ENCODE assay signal across 10 mouse cellular contexts in genomic region chr6:89585696-89586095, GRCm38 (mm10). TPM values are rescaled to one million over a fixed set of nuclear protein-coding genes. Genes with fewer than 3 reads are reported as not detected.
A peak's percentile ranks its signal among the peaks of the same experiment; 100 is the strongest.
DNase-seq lines count a peak whose midpoint lies in the region; ATAC-seq and TF ChIP-seq lines count a peak whose summit lies in the region.
"Had no signal": no experiment of that assay in that cellular context is flagged by ENCODE, and none has a peak within 500 bp of the region (broad histone marks: within the 10 kb centered on the region; RNA-seq: fewer than 3 reads in every experiment).

No protein-coding gene starts in this region.

- DNase-seq in gastrocnemius, adult 2 months, result peak; percentile 28
- no peak for DNase-seq in gastrocnemius, postnatal 4 days (ENCODE audit: low spot score in 2 of 2)
- DNase-seq in Muller cell, postnatal 12 days (ENCODE audit: inconsistent ontology term), result peak; percentile 0
- DNase-seq in brain, embryonic 14.5 days (ENCODE audit: low read depth), result peak; percentile 13
- DNase-seq in hindbrain, postnatal 0 days (ENCODE audit: low spot score), result peak; percentile 24
- no peak for DNase-seq in lung, postnatal 36 days
- DNase-seq in urinary bladder, postnatal 4 days (ENCODE audit: low spot score in 2 of 2), result no peak
- DNase-seq: lung, adult 2 months had no signal

- TF ChIP-seq CTCF in gastrocnemius, adult 2 months (IDR thresholded peaks at IDR 0.05), result no peak
- TF ChIP-seq CTCF in brain, embryonic 14.5 days (IDR thresholded peaks at IDR 0.05; ENCODE audit: borderline replicate concordance, extremely low read depth, insufficient read depth, insufficient read length), result no peak
- TF ChIP-seq CTCF in hindbrain, postnatal 0 days (IDR thresholded peaks at IDR 0.05; ENCODE audit: low read depth), result no peak

- peaks cover 4% of the 10 kb centered on the region; the same call in 1 of the 2 replicates for H3K4me1 ChIP-seq in hindbrain, postnatal 0 days (ENCODE audit: insufficient read depth, low read length)

- peak overlapping the region; percentile 56; the same call in 1 of the 2 replicates for H3K27ac ChIP-seq in gastrocnemius, adult 2 months
- no peak overlapping the region for H3K27ac ChIP-seq in hindbrain, postnatal 0 days
- H3K27ac ChIP-seq: kidney, postnatal 0 days had no signal

- no peaks in the 10 kb centered on the region for H3K36me3 ChIP-seq in hindbrain, postnatal 0 days (ENCODE audit: insufficient read depth, low read length)

- ATAC-seq in hindbrain, postnatal 0 days, result peak; percentile 32; the same call in 1 of the 2 replicates
- ATAC-seq in inflammation-experienced regulatory T-cells, adult 6 months, result no peak

- H3K27me3 ChIP-seq in hindbrain, postnatal 0 days (ENCODE audit: insufficient read depth, low read length), result no peaks in the 10 kb centered on the region

- no peak for TF ChIP-seq POLR2A in brain, embryonic 14.5 days (IDR thresholded peaks at IDR 0.05; ENCODE audit: borderline replicate concordance, extremely low read depth, insufficient read depth, insufficient read length, poor library complexity, severe bottlenecking)

- H3K4me2 ChIP-seq in hindbrain, postnatal 0 days (ENCODE audit: low read depth, low read length), result no peak overlapping the region

- H3K9ac ChIP-seq in hindbrain, postnatal 0 days (replicated peaks; ENCODE audit: low read length), result no peak overlapping the region

- no peaks in the 10 kb centered on the region for H3K9me3 ChIP-seq in hindbrain, postnatal 0 days (ENCODE audit: low read length)

- intact Hi-C loops in gastrocnemius, adult 2 months (cut with DNase I), result no loop called here

- H3K4me3 ChIP-seq in gastrocnemius, adult 2 months, result no peak overlapping the region
- H3K4me3 ChIP-seq in hindbrain, postnatal 0 days (ENCODE audit: low read length), result no peak overlapping the region

RNA-seq across cellular contexts. Expression of gene Chchd6, which starts 9.8 kb away (rescaled TPM):
- total RNA-seq in gastrocnemius, adult 2 months (2021), result 1 to 10 TPM; 2.5 TPM
- 10 to 100 TPM in 1 of 2 experiments, 1 to 10 TPM in 1; 9.1 to 11.4 TPM for total RNA-seq in gastrocnemius, postnatal 4 days (2021)
- polyA plus RNA-seq in brain, embryonic 14.5 days (2012; rRNA removed), result 142 and 219 TPM in 2 replicates
- total RNA-seq in hindbrain, postnatal 0 days (2014; rRNA removed), result 102 and 105 TPM in 2 replicates
- 165 and 180 TPM in 2 replicates for polyA plus RNA-seq in hindbrain, postnatal 0 days (2015; fragmentation: Nextera tagmentation; extraction: Ambion mirVana)
- polyA plus RNA-seq in inflammation-experienced regulatory T-cells, adult 6 months (2017; shearing (Covaris generic)), result 1 to 10 TPM; 3.0 to 5.3 (median 3.6) TPM

RNA-seq across cellular contexts. Expression of gene Txnrd3, which starts 58.1 kb away (rescaled TPM):
- total RNA-seq in gastrocnemius, adult 2 months (2021), result 1 to 10 TPM; 3.4 to 4.4 TPM
- total RNA-seq in gastrocnemius, postnatal 4 days (2021), result 1 to 10 TPM; 8.3 to 9.6 TPM
- 9.6 and 11.0 TPM in 2 replicates for polyA plus RNA-seq in brain, embryonic 14.5 days (2012; rRNA removed)
- total RNA-seq in hindbrain, postnatal 0 days (2014; rRNA removed), result 15.0 and 17.6 TPM in 2 replicates
- polyA plus RNA-seq in hindbrain, postnatal 0 days (2015; fragmentation: Nextera tagmentation; extraction: Ambion mirVana), result 17.4 and 18.8 TPM in 2 replicates
- under 1 TPM in 2 of 3 experiments, not detected in 1; 0.48 to 0.74 TPM for polyA plus RNA-seq in inflammation-experienced regulatory T-cells, adult 6 months (2017; shearing (Covaris generic))

Comparison
In these comparisons a context has a peak if more than half of its experiments do, and no peak if none do; other contexts are left out.
1. DNase-seq: peak in gastrocnemius, adult 2 months (single experiment), Muller cell, postnatal 12 days (single experiment), brain, embryonic 14.5 days (single experiment) and hindbrain, postnatal 0 days (single experiment); none in gastrocnemius, postnatal 4 days (0 of 2), lung, postnatal 36 days (single experiment) and urinary bladder, postnatal 4 days (0 of 2).